Mouse (Mus musculus) hindbrain, embryonic 11.5 days (tissue): ENCODE measurements around the gene Hoxa11. TPM values are rescaled to one million over a fixed set of nuclear protein-coding genes. Genes with fewer than 3 reads are reported as not detected.

Source experiments
- ATAC-seq: fragments of 200-750 bp; cut with Nextera tagmentation; 2 replicates; pipeline ENCODE4 v1.8.0; 2017; ENCODE audit warnings: mild to moderate bottlenecking, moderate TSS enrichment, moderate library complexity; ENCODE audit not compliant: low FRiP score
- DNase-seq: peaks from one replicate; pipeline ENCODE4 v3.0.0-alpha.2; 2015; ENCODE audit warnings: low spot score
- H3K27ac ChIP-seq: fragments of 300-500 bp; sonication (generic); 2 replicates; pipeline ENCODE4 v1.5.1; 2014; ENCODE audit warnings: mild to moderate bottlenecking, low read depth, low read length
- H3K27me3 ChIP-seq: fragments of 300-500 bp; sonication (generic); 2 replicates; pipeline ENCODE4 v1.6.1; 2014; ENCODE audit warnings: mild to moderate bottlenecking, low read length, moderate library complexity, mixed read lengths; ENCODE audit not compliant: control insufficient read depth, insufficient read depth
- H3K36me3 ChIP-seq: fragments of 300-500 bp; sonication (generic); 2 replicates; pipeline ENCODE4 v1.6.1; 2014; ENCODE audit warnings: mild to moderate bottlenecking, low read length, moderate library complexity, mixed read lengths; ENCODE audit not compliant: control insufficient read depth, insufficient read depth
- H3K4me1 ChIP-seq: fragments of 300-500 bp; sonication (generic); replicated peaks from 2 replicates; pipeline ENCODE4 v1.6.1; 2014; ENCODE audit warnings: low read length, mixed read lengths; ENCODE audit not compliant: control insufficient read depth, insufficient read depth
- H3K4me2 ChIP-seq: fragments of 300-500 bp; sonication (generic); replicated peaks from 2 replicates; pipeline ENCODE4 v1.6.1; 2014; ENCODE audit warnings: mild to moderate bottlenecking, low read depth, low read length
- H3K4me3 ChIP-seq: fragments of 300-500 bp; sonication (generic); 2 replicates; pipeline ENCODE4 v1.5.1; 2014; ENCODE audit warnings: low read depth, low read length
- H3K9ac ChIP-seq: fragments of 300-500 bp; sonication (generic); 2 replicates; pipeline ENCODE4 v1.6.1; 2014; ENCODE audit warnings: low read depth, low read length
- H3K9me3 ChIP-seq: fragments of 300-500 bp; sonication (generic); 2 replicates; pipeline ENCODE4 v1.6.1; 2016; ENCODE audit warnings: low read length; ENCODE audit not compliant: control insufficient read depth
- WGBS: fragments of 180-500 bp; shearing (Covaris S2); extraction: QIAGEN DNeasy Blood & Tissue Kit; methylation state at CpG from one replicate; pipeline ENCODE4 v1.1.7; 2014; 5-methylcytosine and 5-hydroxymethylcytosine counted together
- polyA plus RNA-seq: library from polyadenylated mRNA; unstranded; fragments of >200 nt; fragmentation: Nextera tagmentation; extraction: Ambion mirVana; gene quantifications from 2 replicates; pipeline ENCODE4 v1.2.1, GENCODE M21; 2014

Gene Hoxa11
- polyA plus RNA-seq, 1 experiment from 2014 or later, result not detected

GRCm38 (mm10) chr6:52251177-52251879 lies 5.7 kb upstream of the Hoxa11 start:
- Histone ChIP-seq H3K9ac (no peak overlapping the region), H3K27me3 (peaks cover 91% of the 10 kb centered on the region), H3K4me3 (no peak overlapping the region), H3K4me2 (no peak overlapping the region), H3K36me3 (no peaks in the 10 kb centered on the region), H3K9me3 (no peaks in the 10 kb centered on the region), H3K27ac (no peak overlapping the region), H3K4me1 (peaks cover 3% of the 10 kb centered on the region; the same call in 1 of the 2 replicates)
- no peak for ATAC-seq
- no peak for DNase-seq
- WGBS, result 7% methylated on average over 7 of the region's 7 CpGs

- no peak overlapping the region for H3K4me2 ChIP-seq
- peaks cover 4% of the 10 kb centered on the region; the same call in 1 of the 2 replicates for H3K4me1 ChIP-seq
- H3K27me3 ChIP-seq, result peaks cover 93% of the 10 kb centered on the region
- H3K9me3 ChIP-seq, result no peaks in the 10 kb centered on the region
- H3K36me3 ChIP-seq, result no peaks in the 10 kb centered on the region
- H3K4me3 ChIP-seq, result no peak overlapping the region
- no peak for DNase-seq
- ATAC-seq, result no peak
- WGBS, result under 1% methylated on average over 4 of the region's 4 CpGs
- H3K27ac ChIP-seq, result no peak overlapping the region
- H3K9ac ChIP-seq, result no peak overlapping the region
Measured at GRCm38 (mm10) chr6:52249826-52250225, 4.2 kb upstream of the Hoxa11 start.

- Histone ChIP-seq H3K4me2 (no peak overlapping the region), H3K27me3 (peaks cover 96% of the 10 kb centered on the region), H3K27ac (no peak overlapping the region), H3K9me3 (no peaks in the 10 kb centered on the region), H3K4me3 (no peak overlapping the region), H3K36me3 (no peaks in the 10 kb centered on the region), H3K9ac (no peak overlapping the region), H3K4me1 (peaks cover 4% of the 10 kb centered on the region; the same call in 1 of the 2 replicates)
- DNase-seq (no peak), ATAC-seq (no peak)
- under 1% methylated on average over 16 of the region's 16 CpGs for WGBS
Measured at GRCm38 (mm10) chr6:52249415-52249738, 3.8 kb upstream of the Hoxa11 start.

- Histone ChIP-seq H3K27me3 (peaks cover 94% of the 10 kb centered on the region), H3K36me3 (no peaks in the 10 kb centered on the region), H3K27ac (no peak overlapping the region), H3K9me3 (no peaks in the 10 kb centered on the region), H3K4me3 (no peak overlapping the region), H3K4me1 (peaks cover 4% of the 10 kb centered on the region; the same call in 1 of the 2 replicates), H3K4me2 (no peak overlapping the region), H3K9ac (no peak overlapping the region)
- DNase-seq, result no peak
- ATAC-seq, result no peak
- WGBS, result 1% methylated on average over 27 of the region's 27 CpGs
Measured at GRCm38 (mm10) chr6:52248638-52249414, 3.2 kb upstream of the Hoxa11 start.

GRCm38 (mm10) chr6:52247766-52248637 lies 2.4 kb upstream of the Hoxa11 start:
- H3K27me3 ChIP-seq, result peaks cover 95% of the 10 kb centered on the region
- ATAC-seq (no peak), DNase-seq (peak; percentile 60)
- H3K9ac ChIP-seq, result no peak overlapping the region
- no peak overlapping the region for H3K27ac ChIP-seq
- 2% methylated on average over 23 of the region's 23 CpGs for WGBS
- H3K4me1 ChIP-seq, result peaks cover 2% of the 10 kb centered on the region; the same call in 1 of the 2 replicates
- no peak overlapping the region for H3K4me3 ChIP-seq
- H3K9me3 ChIP-seq, result no peaks in the 10 kb centered on the region
- H3K4me2 ChIP-seq, result no peak overlapping the region
- H3K36me3 ChIP-seq, result no peaks in the 10 kb centered on the region

GRCm38 (mm10) chr6:52246916-52247315 lies 1.3 kb upstream of the Hoxa11 start:
- peaks cover 95% of the 10 kb centered on the region for H3K27me3 ChIP-seq
- no peak overlapping the region for H3K27ac ChIP-seq
- ATAC-seq, result no peak
- H3K4me3 ChIP-seq, result no peak overlapping the region
- peak; percentile 61 for DNase-seq
- H3K4me2 ChIP-seq, result no peak overlapping the region
- H3K9me3 ChIP-seq, result no peaks in the 10 kb centered on the region
- peaks cover 2% of the 10 kb centered on the region; the same call in 1 of the 2 replicates for H3K4me1 ChIP-seq
- H3K9ac ChIP-seq, result no peak overlapping the region
- 7% methylated on average over 3 of the region's 3 CpGs for WGBS
- no peaks in the 10 kb centered on the region for H3K36me3 ChIP-seq

GRCm38 (mm10) chr6:52246403-52246803 lies 793 bp upstream of the Hoxa11 start:
- Histone ChIP-seq H3K9me3 (no peaks in the 10 kb centered on the region), H3K4me3 (no peak overlapping the region), H3K27ac (no peak overlapping the region), H3K27me3 (peaks cover 95% of the 10 kb centered on the region), H3K9ac (no peak overlapping the region), H3K36me3 (no peaks in the 10 kb centered on the region), H3K4me2 (no peak overlapping the region), H3K4me1 (peaks cover 2% of the 10 kb centered on the region; the same call in 1 of the 2 replicates)
- ATAC-seq, result no peak
- peak; percentile 67 for DNase-seq
- under 1% methylated on average over 26 of the region's 26 CpGs for WGBS

GRCm38 (mm10) chr6:52245040-52245756 lies 412 bp downstream of the Hoxa11 start:
- WGBS, result under 1% methylated on average over 69 of the region's 71 CpGs
- H3K4me3 ChIP-seq, result no peak overlapping the region

More at GRCm38 (mm10) chr6:52245040-52245756, 412 bp downstream of the Hoxa11 start:
- H3K27ac ChIP-seq, result no peak overlapping the region
- no peak overlapping the region for H3K9ac ChIP-seq
- H3K9me3 ChIP-seq, result no peaks in the 10 kb centered on the region
- H3K27me3 ChIP-seq, result peaks cover 96% of the 10 kb centered on the region
- no peaks in the 10 kb centered on the region for H3K36me3 ChIP-seq
- H3K4me2 ChIP-seq, result no peak overlapping the region
- ATAC-seq (no peak), DNase-seq (peak; percentile 67)
- H3K4me1 ChIP-seq, result peaks cover 2% of the 10 kb centered on the region; the same call in 1 of the 2 replicates
